Mouse (Mus musculus): Measurements from ENCODE around the gene Kazald1.

The Kazald1 gene

DNA sequence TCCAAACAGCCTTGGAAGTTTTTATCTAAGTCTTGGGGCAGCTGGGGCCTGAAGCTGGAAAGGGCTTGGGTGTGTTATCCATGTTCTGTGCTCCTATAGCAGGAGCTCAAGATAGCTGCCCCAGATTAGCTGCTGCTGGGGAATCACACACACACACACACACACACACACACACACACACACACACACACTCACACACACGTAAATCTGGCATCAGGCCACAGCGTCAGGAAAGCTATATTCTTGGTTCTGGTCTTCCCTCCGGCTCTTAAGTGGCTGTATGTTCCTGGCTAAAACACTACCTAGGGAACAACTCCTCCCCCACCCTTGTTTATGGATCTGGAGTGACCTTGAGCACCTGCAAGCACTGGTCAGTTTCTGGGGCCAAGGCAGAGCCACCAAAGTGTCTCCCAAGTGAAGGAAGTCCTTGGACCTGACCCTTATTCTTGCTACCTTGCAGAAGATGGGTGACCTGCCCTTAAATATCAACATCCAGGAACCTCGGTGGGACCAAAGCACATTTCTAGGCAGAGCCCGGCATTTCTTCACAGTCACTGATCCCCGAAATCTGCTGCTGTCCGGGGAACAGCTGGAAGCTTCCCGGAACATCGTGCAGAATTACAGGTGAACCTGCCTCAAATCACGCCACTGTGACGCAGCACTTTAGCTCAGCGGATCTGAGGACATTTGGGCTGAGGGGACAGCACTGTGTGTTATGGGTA lies 26.2 kb upstream of the Kazald1 start:
- no peak for DNase-seq (ENCODE audit: low spot score)

- no peak for DNase-seq (ENCODE audit: low spot score)
Observed at GRCm38 (mm10) chr19:45049523-45049922, 25.5 kb upstream of the Kazald1 start.

DNA sequence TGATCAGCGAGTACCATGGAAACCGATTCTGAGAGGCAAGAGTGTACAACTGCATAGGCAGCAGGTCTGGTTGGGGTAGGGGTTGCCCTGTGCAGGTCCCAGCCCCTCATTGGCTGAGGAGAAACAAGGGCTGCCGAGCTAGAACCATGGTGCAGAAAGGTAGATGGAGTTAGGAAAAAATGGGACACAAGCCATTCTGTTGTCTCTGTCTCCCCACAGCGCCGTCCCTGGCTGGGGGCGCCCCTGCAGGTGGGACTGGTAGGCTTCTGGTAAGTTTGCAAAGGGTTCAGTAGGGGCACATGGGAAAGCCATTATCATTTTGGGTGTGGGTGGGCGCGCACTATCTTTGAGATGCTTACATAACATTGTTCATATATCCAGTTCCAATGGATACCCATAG lies 21.6 kb upstream of the Kazald1 start:
- DNase-seq (ENCODE audit: low spot score), result no peak

- no peak for DNase-seq (ENCODE audit: low spot score)
Observed at GRCm38 (mm10) chr19:45054892-45055690, 19.9 kb upstream of the Kazald1 start.

DNA sequence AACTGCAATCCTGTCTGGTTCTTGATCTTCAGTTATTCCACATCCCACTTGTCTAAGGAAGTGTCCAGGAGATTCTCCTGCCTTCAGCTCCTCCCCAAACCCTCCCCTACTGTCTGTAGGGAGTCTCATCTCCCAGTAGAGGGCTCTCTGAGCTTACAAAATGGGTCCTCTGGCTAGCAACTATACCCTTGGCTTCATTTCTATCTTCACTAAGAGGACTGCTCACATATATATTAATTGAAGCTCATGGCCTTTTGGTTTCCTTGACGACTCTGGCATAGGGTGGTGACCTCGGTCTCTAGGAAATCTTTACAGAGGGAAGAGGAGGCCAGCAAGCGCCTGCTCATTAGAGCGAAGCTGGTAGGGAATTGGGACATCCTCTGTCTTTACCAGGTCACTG lies 18.7 kb upstream of the Kazald1 start:
- DNase-seq (ENCODE audit: low spot score), result peak; percentile 74

DNA sequence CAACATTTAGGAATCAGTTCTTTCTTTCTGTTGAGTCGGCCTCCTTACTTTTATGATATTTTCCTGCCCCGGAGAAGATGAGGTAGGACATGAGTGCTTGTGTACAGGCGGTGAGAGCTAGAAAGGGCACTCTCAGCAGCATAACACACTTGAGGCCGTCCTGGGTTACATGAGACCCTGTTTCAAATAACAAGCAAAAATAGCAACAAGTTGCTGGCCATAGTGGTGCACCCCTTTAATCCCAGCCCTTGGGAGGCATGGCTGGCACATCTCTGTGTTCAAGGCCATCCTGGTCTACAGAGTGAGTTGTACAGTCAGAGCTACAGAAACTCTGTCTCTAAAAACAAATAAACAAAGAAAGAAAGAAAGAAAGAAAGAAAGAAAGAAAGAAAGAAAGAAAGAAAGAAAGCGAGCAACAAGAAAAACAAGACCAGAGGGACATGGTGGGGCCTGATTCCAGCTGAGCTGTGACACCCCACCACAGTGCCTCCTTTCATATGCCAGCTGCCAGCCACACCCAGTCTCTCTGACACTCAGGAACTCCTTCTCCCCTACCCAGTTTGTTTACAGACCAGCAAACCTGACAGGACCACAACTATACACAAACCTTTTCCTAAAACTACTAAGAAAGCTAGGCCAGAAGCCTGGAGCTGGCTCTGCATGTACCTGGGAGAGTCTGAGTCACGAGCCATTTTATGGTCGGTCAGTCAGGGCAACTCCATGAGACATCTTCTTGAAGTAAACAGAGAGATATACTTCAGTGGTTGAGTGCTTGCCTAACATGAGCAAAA lies 17.9 kb upstream of the Kazald1 start:
- no peak for DNase-seq (ENCODE audit: low spot score)

DNA sequence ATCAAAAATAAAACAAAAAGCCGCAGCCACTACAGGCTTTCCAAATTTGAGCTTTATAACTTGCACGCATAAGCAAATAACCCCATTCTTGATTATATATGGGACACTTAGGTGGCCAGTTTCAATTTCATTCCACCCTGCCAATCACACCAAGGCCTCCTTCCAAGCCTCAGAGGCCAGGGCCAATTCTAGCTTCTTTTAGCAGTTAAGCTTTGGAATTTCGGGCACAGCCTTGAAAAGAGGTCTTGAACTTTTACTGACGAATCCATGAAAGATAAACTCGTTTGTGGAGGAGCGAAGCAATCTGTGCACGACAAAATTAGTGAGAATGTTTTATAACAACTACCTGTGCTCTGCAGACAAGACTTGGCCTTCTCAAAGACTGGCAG lies 17.3 kb upstream of the Kazald1 start:
- DNase-seq (ENCODE audit: low spot score), result no peak

GRCm38 (mm10) chr19:45058113-45058839 lies 16.8 kb upstream of the Kazald1 start:
- DNase-seq (ENCODE audit: low spot score), result peak; percentile 100

- no peak for DNase-seq (ENCODE audit: low spot score)
Observed at GRCm38 (mm10) chr19:45058841-45059240, 16.2 kb upstream of the Kazald1 start.

- DNase-seq (ENCODE audit: low spot score), result peak; percentile 77
Observed at GRCm38 (mm10) chr19:45063565-45064292, 11.3 kb upstream of the Kazald1 start.

DNA sequence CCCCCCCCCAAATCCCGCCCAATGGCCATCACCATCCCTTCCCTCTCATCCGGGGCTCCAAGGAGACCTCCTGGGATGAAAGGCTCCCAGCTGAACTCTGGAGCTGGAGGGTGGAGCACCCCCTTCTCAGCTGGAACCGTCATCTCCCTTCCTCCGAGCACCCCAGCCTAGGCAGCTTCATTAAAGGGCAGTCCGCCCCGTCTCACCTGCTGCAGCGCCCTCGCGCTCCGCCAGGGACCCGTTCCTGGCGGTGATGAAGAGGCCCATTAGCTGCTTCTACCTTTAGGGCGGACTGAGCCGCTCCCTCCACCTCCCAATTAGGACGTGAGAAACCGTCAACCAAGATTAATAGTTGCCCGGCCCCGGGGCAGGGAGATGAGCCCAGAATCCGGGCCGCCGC lies 9.8 kb upstream of the Kazald1 start:
- DNase-seq (ENCODE audit: low spot score), result no peak

DNA sequence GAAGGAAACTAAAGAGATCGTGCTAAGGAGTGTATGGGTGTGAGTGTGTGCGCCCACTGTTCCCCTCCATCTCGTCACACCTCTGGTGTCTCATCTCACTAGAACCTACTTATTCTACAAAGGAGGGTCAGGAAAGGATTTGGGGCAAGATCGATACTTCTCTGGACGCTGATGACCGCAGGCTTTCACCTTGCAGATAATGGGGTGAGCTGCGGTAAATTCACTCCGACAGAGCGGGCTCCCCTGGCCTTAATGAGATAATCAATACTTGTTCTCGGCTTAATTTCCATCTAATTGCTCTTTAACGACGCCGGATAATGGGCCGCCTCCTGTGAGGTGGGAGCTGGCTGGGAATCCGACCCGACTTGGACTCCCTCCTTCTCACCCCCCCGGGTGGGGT lies 7.9 kb upstream of the Kazald1 start:
- DNase-seq (ENCODE audit: low spot score), result no peak

DNA sequence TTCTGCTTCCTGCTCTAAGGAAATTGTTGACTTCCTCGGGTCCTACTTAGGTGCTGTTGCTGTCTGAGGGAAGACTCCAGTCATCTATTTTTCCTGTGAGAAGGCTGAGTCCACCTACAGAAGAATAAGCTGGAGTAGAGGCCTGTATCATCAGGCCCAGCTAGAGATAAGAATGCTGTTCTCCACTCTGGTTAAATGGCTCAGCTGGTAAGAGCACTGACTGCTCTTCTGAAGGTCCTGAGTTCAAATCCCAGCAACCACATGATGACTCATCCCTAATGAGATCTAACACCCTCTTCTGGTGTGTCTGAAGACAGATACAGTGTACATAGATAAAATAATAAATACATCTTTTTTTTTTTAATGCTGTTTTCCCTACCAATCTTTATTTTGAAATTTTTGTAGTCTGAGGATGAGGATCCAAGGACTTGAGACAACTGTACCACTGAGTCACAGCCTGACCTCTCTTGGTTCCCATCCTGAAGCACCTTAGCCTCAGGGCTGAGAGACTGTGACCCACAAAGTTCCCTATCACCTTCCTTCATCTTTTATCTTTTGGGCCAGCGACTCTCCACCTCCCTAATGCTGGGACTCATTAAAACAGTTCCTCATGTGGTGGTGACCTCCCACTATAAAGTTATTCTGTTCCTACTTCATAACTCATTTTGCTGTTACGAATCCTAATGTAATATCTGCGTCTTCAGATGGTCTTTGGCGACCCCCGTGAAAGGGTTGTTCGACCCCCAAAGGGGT lies 7.1 kb upstream of the Kazald1 start:
- no peak for DNase-seq (ENCODE audit: low spot score)

DNA sequence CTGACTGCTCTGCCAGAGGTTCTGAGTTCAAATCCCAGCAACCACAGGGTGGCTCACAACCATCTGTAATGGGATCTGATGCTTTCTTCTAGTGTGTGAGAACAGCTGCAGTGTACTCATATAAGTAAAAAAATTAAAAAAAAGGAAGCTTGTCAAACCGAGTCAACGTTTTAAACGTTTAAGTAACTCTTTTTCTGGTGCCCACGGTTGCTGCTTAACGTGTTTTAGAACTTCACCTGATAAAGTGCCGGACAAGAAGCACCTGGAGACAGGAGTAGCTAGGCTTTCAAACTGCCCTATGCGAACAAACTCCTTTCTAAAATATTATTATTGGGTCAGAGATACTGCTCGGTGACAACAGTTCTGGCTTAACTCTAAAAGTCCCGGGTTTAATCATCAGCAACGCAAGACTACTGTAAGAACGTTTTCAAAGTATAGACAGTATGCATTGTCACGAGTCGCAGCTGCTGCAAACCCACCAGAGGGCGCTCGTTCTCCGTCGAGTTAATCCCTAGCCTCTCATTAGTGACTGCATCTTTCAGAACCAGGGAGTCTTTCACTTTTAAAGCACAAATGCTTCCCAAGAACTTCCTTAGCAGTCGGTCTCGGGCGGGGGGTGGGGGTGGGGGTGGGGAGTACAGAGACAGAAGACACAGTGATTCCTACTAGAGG lies 1.0 kb upstream of the Kazald1 start:
- DNase-seq (ENCODE audit: low spot score), result peak; percentile 90

DNA sequence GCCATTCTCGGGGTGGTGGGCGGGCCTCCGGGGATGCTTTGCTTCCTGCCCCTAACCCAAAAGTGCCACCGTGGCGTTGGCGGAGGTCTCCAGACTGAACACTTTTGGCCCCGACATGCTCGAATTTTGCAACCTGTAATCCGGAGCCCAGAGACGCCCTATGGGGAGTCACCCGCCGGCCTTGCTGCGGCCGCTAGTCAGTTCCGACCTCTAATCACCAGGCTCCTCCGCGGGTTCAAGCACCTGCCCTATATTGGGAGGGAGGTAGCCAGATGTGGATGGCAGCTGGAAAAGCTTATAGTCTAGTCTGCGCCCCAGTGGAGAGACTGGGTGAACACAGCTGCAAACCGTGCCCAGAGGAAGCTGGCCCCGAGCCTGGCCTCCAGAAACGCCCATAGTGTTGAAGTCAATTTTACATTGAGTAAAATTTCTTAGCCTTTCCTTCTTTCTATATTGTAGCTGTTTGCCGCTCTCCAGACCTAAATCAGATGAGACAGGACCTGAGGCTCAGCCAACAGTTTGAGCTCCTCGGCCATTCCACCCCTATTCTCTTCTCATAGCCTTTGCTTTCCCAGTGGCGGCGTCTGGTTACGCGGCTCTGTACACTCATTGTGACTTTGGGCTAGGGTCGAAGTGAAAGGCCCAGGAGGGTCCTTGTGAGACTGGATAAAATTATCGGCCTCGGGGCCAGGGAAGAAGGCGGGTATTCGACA lies 438 bp downstream of the Kazald1 start:
- DNase-seq (ENCODE audit: low spot score), result peak; percentile 52

DNA sequence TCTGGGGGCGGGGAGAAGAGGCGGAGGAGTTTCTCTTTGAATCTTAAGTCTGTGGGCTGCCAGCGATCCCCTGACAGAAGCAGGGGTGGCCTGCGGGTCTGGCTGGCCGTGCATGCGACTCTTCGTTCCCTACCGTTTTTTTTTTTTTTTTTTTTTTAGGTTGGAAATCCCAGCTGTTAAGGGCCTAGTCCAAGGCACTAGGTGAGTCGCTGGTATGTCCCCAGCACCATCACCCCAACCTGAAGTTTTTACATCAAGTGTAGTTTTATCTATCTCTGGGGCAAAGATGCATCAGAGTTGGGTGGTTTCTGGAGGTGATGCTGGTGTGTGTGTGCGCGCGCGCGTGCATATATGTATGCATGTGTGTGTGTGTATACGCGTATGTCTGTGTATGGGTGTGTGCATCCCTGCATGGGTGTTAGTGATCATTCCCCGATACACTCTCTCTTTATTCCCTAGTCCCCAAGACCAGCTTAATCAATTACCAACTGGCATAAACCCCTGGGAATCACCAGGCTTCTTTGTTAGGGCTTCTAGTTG lies 1.1 kb downstream of the Kazald1 start:
- DNase-seq (ENCODE audit: low spot score), result no peak

GRCm38 (mm10) chr19:45076586-45077510 lies 1.8 kb downstream of the Kazald1 start:
- peak; percentile 68 for DNase-seq (ENCODE audit: low spot score)

Measured in embryo, embryonic 10.5 days (tissue).